Mouse (Mus musculus) erythroid progenitor cell, adult 5-6 weeks (primary cell): Measurements from ENCODE around the gene Scml4. TPM values are rescaled to one million over a fixed set of nuclear protein-coding genes. Genes with fewer than 3 reads are reported as not detected.

Experiments used
- ATAC-seq: replicated peaks from 2 replicates; pipeline ENCODE4 v1.8.0; 2016; ENCODE audit warnings: moderate number of reproducible peaks, mild to moderate bottlenecking, moderate TSS enrichment, inconsistent platforms; ENCODE audit not compliant: poor library complexity, low FRiP score, severe bottlenecking
- total RNA-seq, 2 experiments: library from RNA; stranded (forward) in 1 of 2; stranded (reverse) in 1 of 2; fragments of 150-400 nt in 1 of 2; fragments of 186-747, 209-891 nt in 1 of 2; gene quantifications; 2 replicates each; pipeline versions ENCODE4 v1.2.3 to v1.2.4; 2015 to 2017; ENCODE audit warnings: low replicate concordance in 2 of 2

Gene Scml4
- total RNA-seq, 2 experiments from 2014 or later, result 1.1 to 2.5 TPM

DNA sequence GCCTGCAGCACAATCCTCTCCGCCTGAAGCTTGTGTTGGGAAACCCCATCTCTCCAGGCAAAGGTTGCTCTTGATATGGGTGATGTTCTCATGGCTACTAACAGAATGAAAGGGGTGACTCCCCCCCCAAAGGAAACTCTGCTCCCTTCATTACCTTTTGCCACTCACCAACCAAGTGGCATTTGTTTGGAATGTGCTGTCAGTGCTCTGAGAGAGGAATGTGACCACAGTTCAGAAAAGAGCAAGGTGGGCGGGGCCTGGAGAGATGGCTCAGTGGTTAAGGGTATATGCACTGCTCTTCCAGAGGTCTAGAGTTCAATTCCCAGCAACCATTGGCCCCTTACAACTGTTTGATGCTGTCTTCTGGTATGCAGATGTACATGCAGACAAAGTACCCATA is 3.1 kb upstream of the Scml4 start:
- no peak for ATAC-seq

DNA sequence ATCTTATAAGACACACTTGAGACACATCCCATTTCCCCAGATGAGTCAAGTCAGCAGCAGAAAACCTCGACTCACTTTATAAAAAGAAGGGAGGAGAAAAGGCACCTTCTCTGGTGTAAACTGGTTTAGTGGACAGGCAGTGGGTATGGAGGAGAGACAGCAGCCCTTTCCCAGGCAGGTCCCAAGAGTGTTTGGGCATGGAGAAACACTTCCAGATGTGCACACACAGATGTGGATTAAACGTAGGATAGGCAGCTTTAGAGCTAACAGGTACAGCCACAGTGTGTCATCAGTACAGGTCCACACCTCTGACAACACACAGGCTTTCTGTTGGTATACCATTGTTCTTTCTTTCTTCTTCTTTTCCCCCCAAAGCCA is 400 bp upstream of the Scml4 start:
- no peak for ATAC-seq

DNA sequence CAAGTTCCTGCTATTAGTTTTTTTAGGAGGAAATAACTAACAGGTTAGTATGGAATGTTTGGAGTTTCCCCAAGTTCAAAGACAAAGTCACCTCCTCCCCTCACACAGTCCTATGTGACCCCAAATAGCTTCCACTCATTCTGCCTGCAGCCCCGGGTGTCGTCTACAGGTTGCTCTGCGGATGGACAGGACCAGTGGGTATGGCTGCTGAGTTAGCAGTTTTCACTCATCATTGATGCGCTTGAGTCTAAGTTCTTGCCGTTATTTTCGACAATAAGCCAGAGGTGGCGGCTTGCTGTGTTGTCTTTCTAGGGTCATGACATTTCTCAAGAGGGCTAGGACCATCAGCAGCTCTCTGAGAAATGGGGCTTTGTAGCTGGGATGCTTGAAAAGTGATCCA is 1.3 kb downstream of the Scml4 start:
- ATAC-seq, result no peak

DNA sequence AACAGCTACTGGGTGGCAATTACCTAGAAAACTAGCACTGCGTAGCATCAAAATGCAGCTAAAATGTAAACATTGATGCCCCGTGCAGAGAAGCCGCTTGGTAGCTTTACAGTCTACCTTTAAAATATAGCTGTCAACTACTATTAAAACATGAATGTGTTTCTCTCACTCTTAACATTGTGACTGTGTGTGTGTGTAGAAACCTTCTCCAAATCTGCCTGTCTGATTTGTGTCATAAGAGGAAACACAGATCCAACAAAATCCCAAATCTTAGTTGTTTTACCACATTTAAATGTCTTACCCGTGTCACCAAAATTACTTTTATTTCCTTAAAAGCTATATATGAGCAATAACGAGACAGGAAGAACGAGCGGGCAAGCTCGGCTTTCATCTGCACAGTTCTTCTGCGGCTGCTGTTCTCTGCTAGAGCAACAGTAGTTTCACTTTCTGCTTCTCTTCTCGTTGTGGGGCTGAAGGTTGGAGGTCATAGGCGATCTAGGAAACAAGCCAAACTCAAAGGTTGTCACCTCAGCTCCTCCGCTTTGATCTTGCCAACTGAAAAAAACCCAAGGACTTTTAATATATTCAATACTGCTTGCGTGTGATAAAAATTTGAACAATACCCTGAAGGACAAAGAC is 2.1 kb downstream of the Scml4 start:
- no peak for ATAC-seq

DNA sequence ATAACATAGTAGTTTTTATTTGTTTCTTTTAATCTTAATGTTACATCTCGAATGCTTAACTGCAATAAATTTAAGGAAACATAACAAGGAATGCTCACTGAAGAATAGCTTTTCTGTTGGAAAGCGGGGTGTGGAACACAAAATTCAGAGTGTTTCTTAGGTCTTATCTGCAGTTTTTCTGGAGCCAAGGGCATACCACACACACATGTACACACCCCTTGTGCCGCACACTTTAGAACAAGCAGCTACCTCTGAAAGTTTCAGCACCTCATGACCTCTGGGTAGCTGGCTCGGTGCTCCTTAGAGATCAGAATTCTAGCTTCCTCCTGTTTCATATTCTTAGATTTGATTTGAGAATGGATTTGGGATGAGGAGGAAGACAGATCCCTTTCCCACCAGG is 2.6 kb downstream of the Scml4 start:
- no peak for ATAC-seq

DNA sequence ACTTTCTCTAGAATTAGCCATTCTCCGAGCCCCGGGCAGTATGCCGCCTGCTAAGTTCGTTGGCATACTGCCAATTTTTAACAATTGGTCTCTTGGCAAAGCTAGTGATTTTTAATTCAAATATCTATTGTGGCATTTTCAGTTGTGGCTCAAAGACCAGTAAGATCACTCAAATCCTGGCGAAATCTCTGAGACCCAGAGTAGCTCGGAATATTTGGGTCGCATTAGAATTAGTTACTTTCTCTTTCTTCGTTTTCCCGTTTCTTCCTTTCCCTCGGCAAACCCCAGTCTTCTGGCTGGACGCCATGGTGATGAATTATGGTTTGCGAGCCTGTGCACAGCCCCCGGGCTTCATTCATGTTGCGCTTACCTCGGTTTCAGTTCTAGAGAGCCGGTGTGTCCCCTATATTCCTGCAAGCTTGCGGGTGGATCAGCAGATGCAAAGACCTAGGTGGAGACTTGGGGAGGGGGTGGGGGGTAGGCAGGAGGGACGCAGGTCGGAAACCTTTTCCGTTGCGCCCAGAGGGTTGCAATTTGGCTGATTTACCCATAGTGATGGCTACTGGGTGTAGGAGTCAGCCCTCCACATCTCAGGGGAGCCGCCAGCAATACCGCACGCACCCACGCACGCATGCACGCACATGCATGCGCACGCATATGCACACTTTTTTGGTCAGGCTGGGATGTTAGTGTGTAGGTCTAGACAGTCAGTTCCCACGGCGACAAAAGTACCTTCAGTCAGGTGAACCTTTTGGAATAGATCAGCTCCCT is 3.6 kb downstream of the Scml4 start:
- ATAC-seq, result no peak

DNA sequence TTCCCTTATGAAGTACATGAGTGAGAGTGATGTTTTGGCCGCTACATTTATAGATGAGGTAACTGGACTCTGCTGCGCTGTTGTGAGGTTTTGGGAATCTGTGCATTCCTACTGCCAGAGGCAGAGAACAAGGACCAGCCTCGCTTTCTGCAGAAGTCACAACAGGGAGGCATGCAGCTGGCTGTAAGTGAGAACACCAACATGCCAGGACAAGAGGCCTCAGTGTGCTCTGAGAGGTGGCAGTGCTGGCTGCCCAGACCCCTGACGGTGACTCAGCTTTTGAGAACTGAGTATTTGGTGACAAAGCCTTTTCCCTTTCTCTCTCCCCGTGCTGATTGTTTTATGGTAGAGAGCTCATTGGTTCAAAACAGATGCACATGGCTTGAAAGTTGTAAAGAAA is 4.5 kb downstream of the Scml4 start:
- ATAC-seq, result no peak

DNA sequence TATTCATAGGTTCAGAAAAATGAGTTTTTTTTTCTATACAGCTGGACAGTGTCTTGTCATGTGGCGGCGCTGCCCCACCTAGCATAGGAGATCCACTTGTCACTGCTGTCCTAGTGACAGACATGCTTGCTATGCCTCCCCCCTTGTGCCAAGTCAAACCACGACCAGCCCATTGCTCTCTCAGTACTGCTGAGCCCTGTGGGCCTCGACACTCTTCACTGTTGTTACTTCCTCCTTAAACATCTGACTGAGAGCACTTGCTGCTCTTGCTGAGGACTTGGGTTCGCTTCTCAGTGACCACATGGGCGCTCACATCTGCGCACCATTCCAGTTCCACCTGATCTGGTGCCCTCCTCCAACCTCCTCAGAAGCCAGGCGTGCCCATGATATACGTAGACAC is 8.2 kb downstream of the Scml4 start:
- ATAC-seq, result no peak

DNA sequence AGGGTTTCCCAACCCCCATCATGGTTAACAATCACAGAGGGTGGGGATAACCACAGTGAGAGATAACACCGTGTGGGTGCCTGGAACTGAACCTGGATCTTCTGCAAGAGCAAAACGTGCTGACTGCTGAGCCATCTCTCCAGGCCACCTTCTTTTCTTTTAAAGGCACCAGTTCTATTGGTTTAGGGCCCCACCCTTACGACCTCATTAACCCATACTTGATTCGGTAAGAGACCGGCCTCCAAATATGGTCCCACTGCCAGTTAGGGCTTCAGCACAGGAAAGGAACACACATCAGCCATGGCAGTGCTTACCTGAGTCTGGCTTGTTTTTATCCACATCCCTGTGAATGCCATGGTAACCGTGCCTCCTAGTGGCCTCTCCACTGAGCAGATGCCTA is 9.3 kb downstream of the Scml4 start:
- ATAC-seq, result no peak

DNA sequence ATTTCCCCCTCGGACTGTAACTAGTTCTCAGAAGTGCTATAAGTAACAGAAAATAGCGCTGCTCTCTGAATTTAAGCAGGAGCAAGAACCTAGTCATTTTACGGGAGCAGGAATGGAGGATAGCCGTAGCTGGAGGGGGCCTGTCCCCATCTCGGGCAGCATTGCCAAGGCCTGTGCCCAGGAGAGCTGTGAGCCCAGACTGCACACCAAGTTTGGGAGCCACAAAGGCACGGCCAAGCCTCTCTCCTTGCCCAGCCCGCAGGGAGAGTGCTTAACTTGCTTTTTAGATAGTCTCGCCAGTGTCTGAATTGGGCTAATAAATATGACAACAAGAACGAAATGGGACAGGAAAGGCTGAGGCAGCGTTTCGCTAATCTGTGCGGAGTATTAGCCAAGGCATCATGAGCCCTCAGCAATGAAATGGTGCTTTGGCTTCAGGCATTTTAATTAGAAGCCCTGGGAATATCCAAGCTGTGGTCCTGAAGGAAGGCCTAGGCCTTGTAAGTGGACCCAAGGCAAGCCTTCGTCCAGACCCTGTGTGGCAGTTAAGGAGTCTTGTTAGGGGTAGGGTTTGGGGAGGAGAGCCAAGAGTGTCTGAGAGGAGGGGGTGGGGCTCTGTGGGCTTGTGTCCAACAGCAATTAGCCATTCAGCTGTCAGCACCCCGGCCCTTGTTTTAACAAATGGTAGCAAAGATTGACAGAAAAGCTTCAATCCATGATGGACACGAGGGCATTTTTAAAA is 12.3 kb downstream of the Scml4 start:
- no peak for ATAC-seq

DNA sequence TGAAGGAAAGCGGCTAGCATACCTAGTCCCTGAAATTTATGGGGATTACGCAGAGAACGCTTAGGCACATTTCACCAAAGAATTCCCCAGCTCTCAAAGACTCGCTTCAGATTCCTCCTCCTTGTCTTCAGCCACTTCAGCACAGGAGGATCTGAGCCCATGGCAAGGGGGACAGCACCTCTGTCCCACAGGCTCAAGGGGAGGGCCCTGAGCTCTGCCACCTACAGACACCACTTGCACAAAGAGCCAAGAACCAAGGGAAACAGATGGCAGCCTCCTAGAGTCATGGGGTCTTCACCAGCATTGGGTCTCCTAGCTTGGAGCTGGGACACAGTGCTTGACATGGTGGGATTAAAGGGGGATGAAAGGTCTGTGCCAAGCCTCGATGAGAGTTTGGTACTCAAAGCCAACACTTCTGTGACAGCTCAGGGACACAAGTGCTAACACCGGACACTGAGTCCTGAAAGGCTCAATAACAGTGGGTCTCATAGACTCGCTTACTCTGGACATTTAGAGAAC is 13.0 kb downstream of the Scml4 start:
- no peak for ATAC-seq

DNA sequence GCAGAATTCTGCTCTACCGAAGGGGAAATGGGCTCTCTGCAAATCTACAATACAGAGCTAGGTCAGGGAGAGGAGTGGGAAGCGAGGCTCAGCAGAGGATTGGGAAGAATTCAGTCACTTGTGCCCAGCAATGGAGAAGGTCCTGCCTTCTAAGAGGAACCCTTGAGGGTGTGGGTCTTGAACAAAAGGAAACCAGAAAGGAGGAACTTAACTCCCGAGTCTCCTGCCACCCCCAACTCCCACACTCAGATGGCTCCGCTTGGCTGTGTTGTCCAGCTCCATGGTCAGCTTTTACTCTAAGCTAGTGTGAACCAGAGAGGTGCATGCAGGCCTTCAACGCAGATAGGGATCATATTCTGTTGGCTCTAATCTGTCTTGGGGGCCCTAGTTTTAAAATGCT is 16.0 kb downstream of the Scml4 start:
- no peak for ATAC-seq

DNA sequence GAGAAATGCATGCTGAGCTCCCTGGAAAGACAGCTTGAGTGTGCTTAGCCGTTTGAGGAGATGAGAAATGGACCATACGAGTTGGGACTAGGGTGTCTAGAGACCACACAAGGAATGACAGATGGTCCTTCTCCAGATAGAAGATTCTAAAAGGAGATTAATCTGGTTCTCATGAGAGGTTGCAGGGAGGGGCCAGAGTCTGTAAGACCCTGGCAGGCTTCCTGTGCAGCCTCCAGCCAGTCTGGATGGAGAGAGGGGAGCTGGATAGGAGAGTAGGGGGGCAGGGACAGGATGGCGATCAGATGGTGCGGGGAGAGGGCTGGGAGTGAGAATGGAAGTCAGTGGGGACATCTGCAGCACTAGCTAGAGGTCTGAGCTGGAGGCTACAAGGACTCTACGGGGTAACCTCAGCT is 19.1 kb downstream of the Scml4 start:
- ATAC-seq, result no peak

DNA sequence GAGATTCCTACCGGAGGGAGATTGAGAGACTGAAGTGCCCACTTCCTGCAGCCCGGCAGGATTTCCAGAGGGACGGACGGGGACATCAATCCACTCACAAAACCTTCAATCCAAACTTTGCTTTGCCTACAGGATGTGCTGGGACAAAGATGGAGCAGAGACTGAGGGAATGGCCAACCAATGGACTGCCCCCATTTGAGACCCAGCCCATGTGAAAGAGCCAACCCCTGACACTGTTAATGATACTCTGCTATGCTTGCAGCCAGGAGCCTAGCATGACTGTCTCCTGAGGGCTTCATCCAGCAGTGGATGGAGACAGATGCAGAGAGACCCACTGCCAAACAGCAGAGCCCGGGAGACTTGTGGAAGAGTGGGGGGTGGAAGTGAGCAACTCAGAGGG is 19.5 kb downstream of the Scml4 start:
- no peak for ATAC-seq

DNA sequence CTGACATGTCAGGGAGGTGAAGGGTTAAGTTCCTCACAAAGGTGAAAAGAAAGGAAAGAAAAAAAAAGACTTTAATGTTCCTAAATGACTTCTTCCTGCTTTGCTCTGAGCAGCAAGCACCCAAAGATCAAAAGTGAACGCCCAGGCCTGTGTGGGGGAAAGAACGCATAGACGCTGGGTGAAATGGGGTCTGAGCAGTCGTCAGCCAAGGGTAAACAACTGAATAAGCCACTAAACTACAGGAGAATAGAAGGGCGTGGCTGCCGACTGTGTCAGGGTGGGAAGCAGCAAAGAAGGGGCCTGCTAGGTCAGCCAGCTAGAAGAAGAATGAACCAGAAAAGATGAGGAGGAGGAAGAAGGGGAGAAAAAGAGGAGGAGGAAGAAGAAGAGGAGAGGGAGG is 26.9 kb downstream of the Scml4 start:
- ATAC-seq, result no peak

DNA sequence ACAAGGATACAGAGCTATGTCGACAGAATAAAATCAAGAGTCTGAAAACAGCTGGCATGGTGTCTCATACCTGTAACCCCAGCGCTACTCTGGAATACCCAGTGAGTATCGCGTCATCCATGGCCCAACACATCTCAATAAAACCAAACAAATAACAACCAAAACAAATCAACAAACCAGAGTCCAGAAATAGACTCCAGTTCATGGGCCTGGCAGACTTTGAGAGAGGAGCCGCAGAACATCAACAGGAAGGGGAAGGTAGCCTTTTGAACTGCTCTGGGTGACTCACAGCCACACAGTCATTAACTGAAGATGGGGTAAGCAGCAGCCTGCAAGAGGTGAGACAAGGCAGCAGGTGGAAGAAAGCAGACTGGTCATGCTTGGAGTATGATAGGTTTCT is 28.1 kb downstream of the Scml4 start:
- no peak for ATAC-seq

DNA sequence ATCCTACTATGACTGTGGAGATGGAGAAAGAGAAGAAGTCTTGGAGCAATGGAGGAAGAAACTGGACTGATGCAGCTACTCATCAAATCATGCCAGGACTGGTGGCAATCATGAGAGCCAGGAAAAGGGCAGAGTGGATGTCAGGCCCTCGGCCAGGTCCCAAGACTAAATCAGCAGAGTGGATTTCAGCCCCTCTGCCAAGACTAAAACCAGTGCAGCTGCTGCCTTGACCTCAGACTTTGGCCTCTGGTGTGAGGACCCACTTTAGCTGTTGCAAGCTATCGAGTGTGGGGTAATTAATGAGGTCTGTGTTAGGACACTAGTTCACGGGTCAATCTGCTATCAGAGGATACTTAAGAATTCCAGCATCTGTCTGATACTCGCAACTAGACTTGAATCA is 30.2 kb downstream of the Scml4 start:
- no peak for ATAC-seq

DNA sequence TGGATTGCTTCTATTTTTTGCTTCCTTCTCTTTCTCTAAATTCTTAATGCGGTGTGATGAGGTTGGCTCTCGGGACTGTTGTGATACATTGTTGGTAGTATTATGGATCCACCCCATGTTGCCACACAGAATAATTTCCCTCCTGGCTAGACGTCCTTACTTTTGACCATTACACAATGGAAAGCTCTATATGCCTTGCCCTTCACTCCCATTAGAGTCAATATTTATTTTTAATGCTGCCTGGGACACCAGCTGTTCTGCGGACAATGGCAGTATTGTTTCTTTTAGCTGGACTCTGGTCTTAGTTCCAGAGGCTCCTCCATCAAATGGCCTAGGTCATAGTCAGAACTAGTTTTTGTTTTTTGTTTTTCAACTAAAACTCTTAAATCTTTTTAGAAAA is 32.1 kb downstream of the Scml4 start:
- ATAC-seq, result no peak

DNA sequence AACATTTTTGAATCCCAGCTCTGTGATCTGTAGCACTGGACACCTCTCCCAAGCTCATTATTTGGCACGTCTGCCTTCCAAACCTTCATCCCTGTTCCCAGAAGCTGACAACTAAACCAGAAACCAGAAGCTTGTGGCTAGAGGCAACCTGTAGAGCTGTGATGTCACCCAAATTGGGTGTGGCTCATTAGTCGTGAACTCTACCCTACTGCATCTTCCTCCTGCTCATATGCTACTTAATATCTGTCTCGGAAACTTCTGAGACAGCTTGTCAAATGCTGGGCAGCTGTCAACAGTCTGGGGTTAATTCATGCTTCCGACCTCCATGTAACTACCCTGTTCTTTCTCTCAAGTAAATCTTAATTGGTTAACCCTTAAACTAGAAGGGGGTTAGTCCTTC is 32.8 kb downstream of the Scml4 start:
- ATAC-seq, result no peak

DNA sequence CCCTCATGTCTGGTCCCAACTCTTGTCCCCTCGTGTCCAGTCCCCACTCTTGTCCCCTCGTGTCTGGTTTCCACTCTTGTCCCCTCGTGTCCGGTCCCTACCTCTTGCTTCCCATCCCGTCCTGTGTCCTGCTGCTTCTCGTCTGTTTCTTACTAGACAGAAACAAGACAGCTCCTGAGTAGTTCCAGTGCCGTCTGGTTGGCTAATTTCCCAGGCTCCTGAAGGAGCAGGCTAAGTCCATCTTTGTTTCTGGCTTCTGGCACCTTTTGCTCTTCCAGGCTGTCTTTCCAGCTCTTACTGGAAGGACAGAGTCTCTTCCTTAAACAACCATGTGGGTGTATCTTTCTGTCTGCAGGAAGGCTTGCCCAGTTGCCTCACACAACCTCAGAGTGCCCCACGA is 33.7 kb downstream of the Scml4 start:
- ATAC-seq, result no peak

DNA sequence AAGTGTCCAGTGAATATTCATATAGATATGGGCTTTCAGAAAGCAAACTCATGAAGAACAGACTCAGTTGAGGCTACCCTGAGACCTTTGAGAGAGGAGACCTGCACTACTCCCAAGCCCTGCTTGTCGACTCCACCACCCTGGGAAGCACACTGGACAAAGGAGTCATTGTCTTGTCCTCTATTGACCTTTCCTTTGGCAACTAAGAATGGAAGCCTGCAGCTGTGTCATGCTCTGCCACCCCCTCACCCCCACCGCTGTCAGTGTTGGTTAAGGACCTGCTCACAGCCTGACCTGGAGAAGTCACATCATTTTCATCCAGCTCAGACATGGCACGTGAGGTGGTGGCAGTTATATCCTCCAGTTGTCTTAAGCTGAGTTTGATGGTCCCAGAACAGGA is 34.1 kb downstream of the Scml4 start:
- ATAC-seq, result no peak
